Mouse (Mus musculus) spleen, postnatal 14 days (tissue): ENCODE data around the gene Tprgl.
A peak's percentile ranks its signal among the peaks of the same experiment; 100 is the strongest.

Experiments used
- DNase-seq, 2 experiments: peaks; one replicate each; pipeline ENCODE4 v3.0.0; 2021 to 2022; ENCODE audit warnings: low spot score in 2 of 2

Tprgl gene

DNA sequence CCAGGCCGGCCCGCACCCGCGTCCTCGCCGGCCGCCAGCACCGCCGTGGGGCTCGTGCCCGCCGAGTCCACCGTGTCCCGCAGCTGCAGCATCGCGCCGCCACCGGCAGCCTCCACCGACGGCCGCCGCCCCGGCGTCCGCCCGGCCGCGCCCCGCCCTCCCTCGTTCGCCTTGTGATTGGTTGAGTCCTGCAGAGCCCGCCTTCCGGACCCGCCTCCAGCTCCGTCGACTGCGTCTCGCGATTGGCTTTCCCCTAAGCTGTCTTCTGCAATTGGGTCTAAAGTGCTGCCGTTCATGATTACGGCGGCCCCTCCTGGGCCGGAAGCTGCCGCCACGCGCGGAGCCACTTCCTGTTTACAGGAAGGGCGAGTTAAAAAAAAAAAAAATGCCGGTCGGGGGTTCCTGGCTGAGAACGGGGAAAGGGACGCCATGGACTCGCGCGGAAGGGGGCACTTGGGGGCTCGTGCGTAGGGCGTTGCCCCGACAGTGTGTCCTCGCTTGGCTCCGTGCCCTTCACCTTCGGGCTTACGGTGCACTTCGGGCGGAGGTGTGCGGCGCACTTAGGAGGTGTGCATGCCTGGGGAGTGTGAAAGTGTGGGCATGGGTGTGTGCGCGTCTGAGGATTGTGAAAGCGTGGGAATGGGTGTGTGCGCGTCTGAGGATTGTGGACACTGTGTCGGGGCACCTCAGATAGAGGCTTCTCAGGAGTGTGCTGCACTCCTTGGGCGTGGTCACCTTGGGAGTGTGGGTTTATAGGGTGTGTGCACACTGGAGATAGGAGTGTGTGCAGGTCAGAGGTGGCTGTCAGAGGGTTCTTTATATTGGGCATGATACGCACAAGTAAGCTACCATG is at the start of gene Tprgl:
Gene Tprgl (minus strand): TSS at position 129 of the 853 bp plus-strand sequence.
- peak; percentile 97 for DNase-seq

GRCm38 (mm10) chr4:154209825-154210224 is 49.4 kb upstream of the Tprgl start:
- no peak for DNase-seq

GRCm38 (mm10) chr4:154209054-154209453 is 48.6 kb upstream of the Tprgl start:
- no peak for DNase-seq

DNA sequence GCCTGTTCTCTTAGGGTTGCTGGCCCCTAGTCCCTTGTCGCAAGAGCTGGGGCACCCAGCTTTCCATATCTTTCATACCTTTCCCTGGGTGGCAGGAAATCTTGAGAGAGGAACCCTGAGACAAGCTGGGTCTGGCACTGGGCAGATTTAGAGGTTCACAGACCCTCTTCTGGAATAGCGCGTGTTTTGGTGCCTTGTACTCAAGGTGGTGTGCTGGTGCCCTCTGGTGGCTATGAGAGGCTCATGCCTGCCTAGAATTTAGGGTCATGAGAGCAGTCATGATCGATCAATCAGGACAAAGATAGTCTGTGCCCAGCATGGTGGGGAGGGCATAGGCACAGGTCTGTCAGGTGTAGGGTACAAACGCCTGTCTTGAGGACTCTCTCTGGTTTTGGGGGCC is 46.8 kb upstream of the Tprgl start:
- peak; percentile 16 to 38 for DNase-seq

DNA sequence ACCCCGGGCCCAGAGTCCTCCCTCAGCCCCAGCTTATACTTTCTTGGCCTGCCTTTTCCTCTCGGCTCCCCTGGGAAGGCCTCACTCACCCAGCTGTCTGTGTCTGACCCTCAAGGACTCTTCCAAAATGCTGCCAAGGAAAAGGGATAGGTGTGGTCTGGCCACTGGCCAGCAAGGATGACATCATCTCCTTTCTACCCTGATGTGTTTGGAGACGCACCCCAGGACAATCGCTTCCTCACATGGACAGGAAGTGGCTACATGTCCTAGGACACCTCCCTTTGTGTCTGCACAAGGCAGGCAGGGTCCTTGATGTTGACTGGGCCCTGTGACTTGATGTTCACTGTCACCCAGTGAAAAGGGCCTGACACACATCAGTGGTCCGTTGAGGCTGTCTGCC is 44.9 kb upstream of the Tprgl start:
- no peak for DNase-seq

GRCm38 (mm10) chr4:154204532-154204931 is 44.1 kb upstream of the Tprgl start:
- DNase-seq: no peak

- no peak for DNase-seq
These were observed 41.0 kb upstream of the Tprgl start for GRCm38 (mm10) chr4:154201511-154201910.

GRCm38 (mm10) chr4:154198377-154198961 is 38.0 kb upstream of the Tprgl start:
- no peak for DNase-seq

DNA sequence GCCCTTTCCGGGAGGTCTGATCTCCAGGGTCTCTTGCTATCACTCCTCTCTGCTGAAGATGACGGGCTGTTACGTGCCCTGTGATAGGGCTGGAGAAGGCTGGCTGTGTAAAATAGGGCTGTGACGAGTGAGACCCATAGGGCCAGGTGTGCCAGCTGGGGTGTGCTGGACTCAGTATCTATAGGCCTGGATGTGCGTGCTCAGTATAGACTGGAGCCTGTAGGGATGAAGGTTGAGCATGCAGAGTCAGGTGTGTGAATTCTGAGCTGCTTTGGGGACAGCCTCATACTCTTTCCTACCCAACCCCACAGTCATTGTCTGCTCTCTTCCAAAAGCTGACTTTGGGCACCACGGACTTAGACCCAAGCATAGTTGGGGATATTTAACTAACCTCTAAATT is 37.5 kb upstream of the Tprgl start:
- DNase-seq: no peak

GRCm38 (mm10) chr4:154188948-154189347 is 28.5 kb upstream of the Tprgl start:
- DNase-seq: no peak

GRCm38 (mm10) chr4:154186002-154186537 is 25.6 kb upstream of the Tprgl start:
- no peak for DNase-seq

GRCm38 (mm10) chr4:154185001-154185400 is 24.5 kb upstream of the Tprgl start:
- DNase-seq: no peak

GRCm38 (mm10) chr4:154183566-154183965 is 23.1 kb upstream of the Tprgl start:
- DNase-seq: no peak

DNA sequence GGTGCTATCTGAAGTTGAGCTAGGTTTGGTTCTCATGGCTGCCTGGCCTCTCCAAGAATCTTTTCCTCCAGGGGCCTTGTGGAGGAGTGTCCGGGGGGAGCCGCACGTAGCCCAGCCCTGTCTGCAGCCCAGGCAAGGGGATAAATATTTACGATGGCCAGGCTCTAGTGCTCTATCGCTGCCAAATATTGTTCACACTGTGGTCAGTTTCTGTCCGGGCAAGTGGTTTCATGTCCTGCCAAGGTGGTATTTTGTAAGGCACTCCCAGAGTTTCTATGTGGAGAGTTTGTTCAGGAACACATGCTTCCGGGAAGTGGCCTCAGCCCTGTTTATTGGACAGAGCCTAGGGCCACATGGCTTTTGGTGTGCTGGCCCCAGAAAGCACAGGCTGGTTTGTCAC is 20.5 kb upstream of the Tprgl start:
- DNase-seq: no peak

DNA sequence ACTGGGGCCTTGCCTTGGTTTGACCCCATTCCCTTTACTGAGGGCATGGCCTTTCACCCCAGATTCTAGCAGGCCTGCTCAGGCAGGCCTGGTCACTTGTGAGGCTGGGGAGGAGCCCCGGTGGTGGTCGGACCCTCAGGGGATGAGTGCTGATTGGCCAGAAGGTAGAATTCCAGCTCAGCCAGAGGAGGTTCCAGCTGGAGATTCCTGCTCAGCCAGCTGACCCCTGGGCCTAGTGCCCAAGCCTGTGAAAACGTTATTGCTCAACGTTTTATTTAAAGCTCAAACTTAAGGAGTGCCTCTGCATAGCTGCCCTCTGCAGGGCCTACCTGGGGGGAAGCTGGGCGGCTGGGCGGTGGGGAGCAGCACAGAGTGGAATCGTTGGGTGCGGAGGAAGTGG is 16.8 kb upstream of the Tprgl start:
- no peak for DNase-seq

- no peak for DNase-seq
These were observed 11.6 kb upstream of the Tprgl start for GRCm38 (mm10) chr4:154171931-154172604.

DNA sequence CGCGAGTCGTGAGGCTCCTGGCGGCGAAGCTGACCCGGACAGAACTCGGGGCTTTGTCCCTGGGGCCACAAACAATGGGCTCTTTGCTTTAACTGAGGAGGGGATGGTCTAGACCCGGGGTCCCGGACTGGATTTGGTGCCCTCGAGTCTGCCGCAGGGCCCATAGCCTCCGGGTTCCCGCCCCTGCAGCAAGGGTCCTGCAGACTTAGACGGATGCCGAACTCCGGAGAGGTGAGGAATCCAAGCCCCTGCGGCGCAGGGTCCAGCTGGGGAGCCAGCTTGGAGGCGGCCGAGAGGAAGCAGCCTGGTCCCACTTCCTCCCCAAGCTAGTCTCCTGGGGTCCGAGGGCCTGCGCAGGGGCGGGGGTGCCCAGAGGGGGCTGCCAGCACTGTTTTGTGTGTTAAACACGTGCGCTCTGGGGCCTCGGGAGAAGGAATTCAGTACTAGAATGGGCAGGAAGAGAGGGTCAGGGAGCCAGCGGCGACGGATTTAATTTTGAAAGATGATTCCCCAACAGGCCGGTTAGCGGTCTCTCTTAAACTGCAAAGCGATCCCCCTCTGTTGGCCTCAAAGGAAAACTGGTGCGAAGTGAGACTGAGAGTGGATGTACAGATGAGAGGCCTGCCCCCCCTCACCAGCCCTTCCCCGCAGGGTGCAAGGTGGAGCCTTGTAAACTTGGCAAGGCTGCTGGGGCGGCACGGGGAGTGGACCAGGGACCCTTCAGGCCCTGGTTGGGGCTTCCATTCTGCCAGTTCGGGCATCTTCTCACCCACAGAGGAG is 10.9 kb upstream of the Tprgl start:
- no peak for DNase-seq

GRCm38 (mm10) chr4:154170506-154171150 is 10.2 kb upstream of the Tprgl start, which contains the start of gene Megf6:
Gene Megf6 (plus strand): TSS chr4:154170730.
- DNase-seq: no peak

GRCm38 (mm10) chr4:154170021-154170420 is 9.6 kb upstream of the Tprgl start:
- no peak for DNase-seq

- peak in 1 of 2 experiments; percentile 59 for DNase-seq
These were observed 6.6 kb upstream of the Tprgl start for GRCm38 (mm10) chr4:154167053-154167452.

DNA sequence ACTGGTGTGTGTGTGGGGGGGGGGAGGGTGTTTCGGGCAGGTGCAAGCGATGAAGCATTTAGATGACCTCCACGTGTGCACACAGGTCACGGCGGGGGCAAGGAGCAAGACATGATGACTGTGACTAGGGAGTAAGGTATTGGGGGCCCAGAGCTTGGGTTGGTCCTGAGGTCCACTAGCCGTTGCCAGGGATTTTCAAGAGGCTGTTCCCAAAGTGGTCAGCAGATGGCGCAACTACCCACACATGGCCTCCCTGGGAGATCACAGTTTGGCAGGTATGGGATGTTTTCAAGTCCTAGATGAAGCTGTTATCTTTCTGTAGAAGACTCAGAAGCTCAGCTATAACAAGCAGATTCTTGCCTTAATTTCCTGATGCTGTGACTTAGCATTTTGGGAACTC is 2.8 kb upstream of the Tprgl start:
- DNase-seq: peak; percentile 49 to 75
